Mouse (Mus musculus) cerebellum, adult 2 months (tissue): Measurements from ENCODE around the gene Mapk8ip2. TPM values are rescaled to one million over a fixed set of nuclear protein-coding genes. Genes with fewer than 3 reads are reported as not detected.

Source experiments
- DNase-seq, 2 experiments: peaks; one replicate each; pipeline ENCODE4 v3.0.0; 2021
- H3K27ac ChIP-seq: fragments of 200-500 bp; 2 replicates; pipeline ENCODE4 v1.5.1; 2012; ENCODE audit warnings: low read length, control low read depth, inconsistent platforms; ENCODE audit not compliant: insufficient read depth
- H3K27me3 ChIP-seq: fragments of 200-500 bp; 2 replicates; pipeline ENCODE4 v1.6.1; 2012; ENCODE audit warnings: inconsistent platforms, mild to moderate bottlenecking, low read length, moderate library complexity; ENCODE audit not compliant: control insufficient read depth, insufficient read depth
- H3K4me1 ChIP-seq: fragments of 200-500 bp; 2 replicates; pipeline ENCODE4 v1.6.1; 2011; ENCODE audit warnings: low read length; ENCODE audit not compliant: control insufficient read depth, insufficient read depth
- H3K4me3 ChIP-seq: fragments of 200-500 bp; replicated peaks from 2 replicates; pipeline ENCODE3; 2011; ENCODE audit warnings: mild to moderate bottlenecking, low read depth, low read length, control low read depth; ENCODE audit not compliant: insufficient read depth
- CTCF ChIP-seq: fragments of 200-500 bp; IDR thresholded peaks from 2 replicates; pipeline ENCODE4 v1.5.1; 2011; ENCODE audit warnings: low read depth, mild to moderate bottlenecking, control low read depth, low read length, moderate library complexity, borderline replicate concordance; ENCODE audit not compliant: insufficient read depth
- POLR2A ChIP-seq: fragments of 200-500 bp; IDR thresholded peaks from 2 replicates; pipeline ENCODE4 v1.6.1; 2011; ENCODE audit warnings: low read length, control low read depth, borderline replicate concordance; ENCODE audit not compliant: insufficient read depth
- WGBS: fragments of 180-500 bp; shearing (Covaris S2); methylation state at CpG from one replicate; pipeline ENCODE4 v1.1.7; 2018; 5-methylcytosine and 5-hydroxymethylcytosine counted together
- polyA plus RNA-seq: library from polyadenylated mRNA; depleted of rRNA; stranded (reverse); fragments of >200 nt; gene quantifications from 2 replicates; pipeline ENCODE4 v1.2.3, GENCODE M21; 2012

Mapk8ip2 gene
- polyA plus RNA-seq, 1 experiment: 192 TPM

DNA sequence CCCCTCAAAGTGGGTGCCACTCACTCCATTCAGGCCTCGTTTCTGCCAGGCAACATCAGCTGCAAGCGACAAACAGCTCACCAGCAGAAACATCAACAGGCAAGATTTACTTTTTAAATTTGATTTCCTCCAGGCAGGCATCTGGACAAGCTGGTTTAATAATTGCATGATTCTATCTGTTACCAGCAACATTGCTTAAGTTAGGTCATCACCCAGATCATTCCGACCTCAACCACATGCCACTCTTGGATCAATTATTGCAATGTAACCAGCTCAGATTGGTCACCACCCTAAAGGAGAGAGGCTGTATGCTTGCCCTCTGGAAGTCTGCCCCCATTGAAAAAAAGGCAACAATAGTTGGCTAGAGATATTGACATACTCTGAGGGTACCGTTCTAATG lies 17.8 kb downstream of the Mapk8ip2 start:
- 83% methylated on average over 4 of the region's 4 CpGs for WGBS
- no peak for DNase-seq
- no peaks in the 10 kb centered on the region for H3K27me3 ChIP-seq
- H3K4me3 ChIP-seq: no peak overlapping the region
- H3K27ac ChIP-seq: no peak overlapping the region
- peaks cover 12% of the 10 kb centered on the region for H3K4me1 ChIP-seq
- TF ChIP-seq POLR2A: no peak
- TF ChIP-seq CTCF: no peak

DNA sequence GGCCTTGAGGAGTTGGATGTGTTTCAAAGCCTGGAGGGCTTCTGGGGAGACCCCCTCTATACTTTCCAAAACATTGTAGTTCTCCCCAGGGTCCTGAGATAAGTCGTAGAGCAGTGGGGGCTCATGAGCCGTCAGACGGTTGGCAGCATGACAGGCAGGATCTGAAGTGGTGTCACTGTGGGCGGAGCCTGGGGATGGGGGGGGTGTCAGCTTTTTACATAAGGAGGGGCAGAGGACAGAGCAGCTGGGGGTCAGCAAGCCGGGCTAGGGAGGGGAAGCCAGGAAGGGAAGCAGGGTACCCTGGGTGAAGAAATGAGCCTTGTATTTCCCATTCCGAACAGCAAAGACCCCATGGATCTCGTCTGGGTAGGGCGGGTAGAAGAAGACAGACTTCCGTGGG lies 19.7 kb downstream of the Mapk8ip2 start:
- TF ChIP-seq POLR2A (no peak), CTCF (no peak)
- Histone ChIP-seq H3K27ac (no peak overlapping the region), H3K4me1 (peaks cover 12% of the 10 kb centered on the region), H3K27me3 (no peaks in the 10 kb centered on the region), H3K4me3 (no peak overlapping the region)
- DNase-seq: peak in 1 of 2 experiments; percentile 12
- WGBS: 69% methylated on average over 9 of the region's 9 CpGs

DNA sequence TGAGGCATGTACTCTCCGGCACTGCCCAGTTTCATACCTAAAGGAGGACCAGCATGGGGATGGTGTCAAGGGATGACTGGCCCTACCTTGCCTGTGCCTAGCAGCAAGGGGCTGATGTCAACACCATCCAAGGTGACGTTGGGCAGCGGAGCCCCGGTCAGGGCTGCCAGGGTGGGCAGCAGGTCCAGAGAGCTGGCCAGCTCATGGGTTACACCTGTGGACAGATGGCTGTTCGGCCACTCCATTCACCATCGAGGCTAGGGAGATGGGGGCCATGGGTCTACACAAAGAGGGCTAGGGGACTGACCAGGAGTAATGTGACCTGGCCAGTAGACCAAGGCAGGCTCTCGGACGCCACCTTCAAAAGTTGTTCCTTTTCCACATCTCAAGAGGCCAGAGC lies 20.2 kb downstream of the Mapk8ip2 start:
- DNase-seq: peak in 1 of 2 experiments; percentile 18
- 96% methylated on average over 8 of the region's 8 CpGs for WGBS

DNA sequence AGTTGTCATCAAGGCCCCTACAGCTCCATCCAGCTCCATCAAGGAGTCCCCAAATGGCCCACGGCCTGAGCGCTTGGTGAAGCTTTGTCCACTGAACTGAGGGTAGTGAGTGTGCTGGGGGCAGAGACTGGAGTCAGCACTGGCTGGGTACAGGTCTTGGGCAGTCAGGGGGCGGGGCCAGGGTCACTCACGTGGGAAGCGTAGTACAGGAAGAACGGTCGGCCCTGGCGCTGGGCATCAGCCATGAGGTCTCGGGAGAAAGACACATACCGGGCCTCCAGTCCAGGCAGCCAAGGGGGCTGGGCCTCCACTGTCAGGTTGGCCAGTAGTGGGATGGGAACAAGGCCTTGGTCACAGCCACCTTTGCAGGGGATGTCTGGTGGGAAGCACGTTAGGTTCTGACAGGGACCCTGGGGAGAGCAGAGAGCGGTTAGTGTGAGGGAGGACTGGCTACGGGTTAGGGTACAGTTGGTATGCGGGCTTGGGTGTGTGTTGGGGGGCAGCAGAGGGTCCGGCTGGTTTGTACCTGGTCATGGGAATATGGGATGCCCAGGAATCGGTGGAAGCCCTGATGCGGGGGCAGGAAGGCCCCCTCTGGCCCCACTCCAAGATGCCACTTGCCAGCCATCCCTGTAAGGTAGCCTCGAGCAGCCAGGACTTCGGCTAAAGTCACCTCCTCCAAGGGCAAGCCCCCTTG lies 21.0 kb downstream of the Mapk8ip2 start:
- DNase-seq: peak in 1 of 2 experiments; percentile 49
- H3K4me3 ChIP-seq: no peak overlapping the region
- peaks cover 12% of the 10 kb centered on the region for H3K4me1 ChIP-seq
- H3K27me3 ChIP-seq: no peaks in the 10 kb centered on the region
- TF ChIP-seq POLR2A (no peak), CTCF (no peak)
- WGBS: 86% methylated on average over 19 of the region's 19 CpGs
- no peak overlapping the region for H3K27ac ChIP-seq

More for the DNA sequence above, 20.2 kb downstream of the Mapk8ip2 start:
- Histone ChIP-seq H3K4me1 (peaks cover 12% of the 10 kb centered on the region), H3K27me3 (no peaks in the 10 kb centered on the region), H3K4me3 (no peak overlapping the region), H3K27ac (no peak overlapping the region)
- TF ChIP-seq POLR2A: no peak
- no peak for TF ChIP-seq CTCF

DNA sequence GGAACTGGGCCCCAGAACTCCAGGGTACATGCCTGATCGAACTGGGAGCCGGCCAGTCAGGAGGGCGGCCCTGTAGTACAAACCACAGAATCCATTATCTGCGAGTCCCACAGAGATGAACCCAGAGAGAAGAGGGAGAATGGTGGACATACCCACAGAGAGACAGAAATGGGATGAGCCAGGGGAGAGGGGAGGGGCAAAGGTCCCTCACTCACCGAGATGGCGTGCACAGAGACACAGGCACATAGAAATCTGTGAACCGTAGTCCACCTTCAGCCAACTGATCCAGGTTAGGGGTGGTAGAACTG lies 21.5 kb downstream of the Mapk8ip2 start:
- no peaks in the 10 kb centered on the region for H3K27me3 ChIP-seq
- H3K27ac ChIP-seq: no peak overlapping the region
- DNase-seq: no peak
- WGBS: 80% methylated on average over 7 of the region's 7 CpGs
- TF ChIP-seq CTCF (no peak), POLR2A (no peak)
- H3K4me3 ChIP-seq: peak overlapping the region; percentile 92
- peaks cover 14% of the 10 kb centered on the region for H3K4me1 ChIP-seq

DNA sequence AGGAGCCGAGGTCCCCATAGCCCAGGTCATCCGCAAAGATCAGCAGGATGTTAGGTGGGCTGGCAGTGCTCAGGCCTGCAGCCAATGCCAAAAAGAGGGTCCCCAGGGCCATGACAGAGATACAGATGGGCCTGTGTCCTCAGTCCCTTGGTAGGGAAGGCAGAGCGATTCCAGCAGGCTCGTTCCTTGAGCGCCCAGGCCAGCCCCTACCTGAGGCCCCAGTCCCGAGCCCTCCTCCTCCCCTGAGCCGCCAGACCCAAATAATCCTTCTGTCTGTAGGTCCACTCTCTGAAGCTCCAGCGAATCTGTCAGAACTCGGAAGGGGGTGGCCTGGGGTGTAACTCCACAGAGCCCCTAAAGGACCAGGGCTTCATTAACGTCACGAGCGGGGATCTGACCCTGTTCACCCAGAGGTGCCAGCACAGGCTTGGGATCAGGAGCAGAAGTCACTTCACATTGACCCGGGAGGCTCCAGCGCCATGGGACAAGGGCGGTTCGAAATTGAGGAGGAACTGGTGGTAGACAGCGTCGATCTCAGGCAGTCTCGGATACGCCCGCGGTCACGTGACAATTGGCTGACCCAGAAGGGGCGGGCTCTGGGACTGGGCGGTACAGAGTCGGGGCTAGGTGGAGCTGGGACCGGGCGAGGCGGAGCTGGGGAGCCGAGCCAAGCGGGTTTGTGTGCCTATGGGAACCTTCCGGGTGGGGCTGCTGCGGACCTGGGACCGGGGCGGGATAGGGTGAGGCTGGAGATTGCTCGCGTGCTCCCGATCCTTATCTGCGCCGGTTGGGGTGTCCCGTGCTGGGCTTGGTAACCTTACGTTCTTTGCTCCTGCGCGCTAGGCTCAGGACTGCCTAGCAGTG lies 22.1 kb downstream of the Mapk8ip2 start:
- Histone ChIP-seq H3K27me3 (no peaks in the 10 kb centered on the region), H3K4me1 (peaks cover 20% of the 10 kb centered on the region), H3K27ac (peak overlapping the region; percentile 69), H3K4me3 (peak overlapping the region; percentile 92)
- 7% methylated on average over 44 of the region's 44 CpGs for WGBS
- TF ChIP-seq CTCF: no peak
- TF ChIP-seq POLR2A: peak; percentile 92
- DNase-seq: peak; percentile 96 to 97

DNA sequence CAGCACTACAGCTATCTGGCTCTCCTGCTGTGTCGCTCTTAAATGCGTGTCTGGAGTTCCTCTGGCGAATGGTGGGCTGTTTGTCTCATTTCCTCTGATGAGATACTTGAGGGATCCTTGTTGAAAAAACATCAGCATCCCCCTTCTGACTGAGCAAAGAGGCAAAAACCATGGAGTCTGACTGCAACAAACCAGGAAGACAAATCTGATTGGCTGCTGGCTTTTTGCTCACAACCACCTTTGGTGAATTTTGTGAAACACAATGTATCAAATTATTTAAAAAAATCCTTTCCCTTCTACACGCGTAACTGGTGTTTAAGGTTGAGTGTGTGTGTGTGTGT lies 22.7 kb downstream of the Mapk8ip2 start:
- Histone ChIP-seq H3K27ac (peak overlapping the region; percentile 62), H3K4me1 (peaks cover 22% of the 10 kb centered on the region), H3K27me3 (no peaks in the 10 kb centered on the region), H3K4me3 (peak overlapping the region; percentile 92)
- TF ChIP-seq CTCF (no peak), POLR2A (no peak)
- no peak for DNase-seq
- WGBS: 7% methylated on average over 5 of the region's 5 CpGs

DNA sequence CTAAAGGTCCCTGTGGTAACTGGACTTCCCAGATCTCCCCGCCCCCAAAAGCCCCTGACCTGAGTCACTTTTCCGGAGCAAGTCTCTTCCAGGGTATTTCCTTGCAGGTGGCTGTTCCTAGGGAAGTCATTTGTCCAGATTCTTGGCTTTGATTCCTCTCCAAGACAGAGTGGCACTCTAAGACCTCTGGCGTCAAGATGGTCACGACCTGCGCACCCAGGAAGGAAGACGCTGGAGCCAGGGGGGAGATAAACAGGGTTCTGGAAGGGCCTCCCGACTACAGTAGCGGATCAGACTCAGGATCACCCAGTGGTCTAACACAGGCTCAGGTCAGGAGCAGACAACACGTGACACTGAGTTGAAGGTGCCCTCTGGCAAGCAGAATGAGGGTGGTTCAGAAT lies 23.4 kb downstream of the Mapk8ip2 start, which contains the start of gene Arsa:
Gene Arsa (minus strand): TSS at position 335 of the 401 bp plus-strand sequence.
- H3K27ac ChIP-seq: peak within 1 kb of the TSS; percentile 62
- H3K4me3 ChIP-seq: peak within 1 kb of the TSS; percentile 92
- H3K4me1 ChIP-seq: peaks cover 22% of the 10 kb centered on the region
- peak in 1 of 2 experiments; percentile 32 for DNase-seq
- 33% methylated on average over 9 of the region's 9 CpGs for WGBS
- H3K27me3 ChIP-seq: no peaks in the 10 kb centered on the region
- TF ChIP-seq POLR2A: no peak
